In the genomic region with DNA sequence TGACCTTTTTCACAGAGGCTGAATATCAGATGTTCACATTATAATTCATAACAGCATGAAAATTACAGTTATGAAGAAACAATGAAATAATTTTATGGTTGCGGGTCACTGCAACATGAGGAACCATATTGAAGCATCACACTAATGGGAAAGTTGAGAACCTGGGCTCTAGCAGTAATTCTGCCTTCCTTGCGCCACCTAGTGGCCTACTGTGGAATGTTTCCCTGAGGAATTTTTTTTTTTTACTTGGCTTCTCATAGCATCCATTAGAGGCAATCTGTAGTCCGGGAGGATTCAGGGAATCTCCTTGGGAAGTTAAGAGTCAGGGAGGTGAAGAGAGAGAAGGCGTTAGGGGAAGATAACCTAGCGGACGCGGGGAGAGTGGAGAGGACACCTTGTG, we compare ENCODE assay signal across 9 mouse cellular contexts. TPM values are rescaled to one million over a fixed set of nuclear protein-coding genes. Genes with fewer than 3 reads are reported as not detected.
A peak's percentile ranks its signal among the peaks of the same experiment; 100 is the strongest.
DNase-seq lines count a peak whose midpoint lies in the region; ATAC-seq and TF ChIP-seq lines count a peak whose summit lies in the region.
"Had no signal": no experiment of that assay in that cellular context is flagged by ENCODE, and none has a peak within 500 bp of the region (broad histone marks: within the 10 kb centered on the region; RNA-seq: fewer than 3 reads in every experiment).

No protein-coding gene starts in this region.

- H3K9ac ChIP-seq in liver, embryonic 11.5 days (ENCODE audit: low read depth, low read length): no peak overlapping the region
- H3K9ac ChIP-seq in neural tube, embryonic 15.5 days (replicated peaks): no peak overlapping the region
- H3K9ac ChIP-seq: heart, embryonic 15.5 days had no signal

- WGBS in liver, embryonic 11.5 days: 10% methylated on average over 7 of the region's 7 CpGs
- 16% methylated on average over 7 of the region's 7 CpGs for WGBS in neural tube, embryonic 15.5 days

- DNase-seq in liver (peak; percentile 56), Patski (ENCODE audit: low read depth, low spot score) (peak; percentile 27)
- DNase-seq in liver, embryonic 11.5 days (ENCODE audit: low spot score): no peak
- peak; percentile 81 to 83 for DNase-seq in cerebellum, postnatal 10 days
- peak; percentile 24 to 33 for DNase-seq in gastrocnemius, postnatal 36 days
- peak; percentile 67 to 78 for DNase-seq in left cerebral cortex, adult 2 months (ENCODE audit: extremely low spot score in 1 of 2, low spot score in 2 of 2)
- DNase-seq in urinary bladder, postnatal 36 days (ENCODE audit: low spot score in 2 of 2): peak; percentile 58 to 63

- no peak overlapping the region for H3K4me2 ChIP-seq in liver, embryonic 11.5 days
- H3K4me2 ChIP-seq in neural tube, embryonic 15.5 days: 0 out of 2 replicates have a peak overlapping the region, but pooled peaks have one; percentile 11
- H3K4me2 ChIP-seq: heart, embryonic 15.5 days had no signal

- H3K27ac ChIP-seq in liver, embryonic 11.5 days (ENCODE audit: low read depth, low read length): no peak overlapping the region
- no peak overlapping the region for H3K27ac ChIP-seq in left cerebral cortex, adult 2 months
- H3K27ac ChIP-seq in neural tube, embryonic 15.5 days (replicated peaks): no peak overlapping the region
- H3K27ac ChIP-seq: heart, embryonic 15.5 days had no signal

- in situ Hi-C loops in Patski (cut with MboI; ENCODE audit: low pct_unique_long_range_greater_than_20kb): loop anchor here (5.0 kb wide), 1 partner anchor 284 kb away; the partner anchor contains the start of gene D6Ertd527e

- CTCF ChIA-PET in Patski (lab: Charles Lee): interaction anchor here (1.8 kb wide), 1 partner anchor 285 kb away, joined by 7 read pairs; no protein-coding TSS in a partner anchor

- POLR2A ChIA-PET in Patski (lab: Charles Lee): interaction anchor here (1.4 kb wide), 1 partner anchor 285 kb away, joined by 3 read pairs; no protein-coding TSS in a partner anchor

- no peaks in the 10 kb centered on the region for H3K36me3 ChIP-seq in liver, embryonic 11.5 days (ENCODE audit: control insufficient read depth, insufficient read depth, low read length)
- no peaks in the 10 kb centered on the region for H3K36me3 ChIP-seq in neural tube, embryonic 15.5 days
- H3K36me3 ChIP-seq: heart, embryonic 15.5 days had no signal

- intact Hi-C loops in gastrocnemius, postnatal 36 days (cut with DNase I): loop anchor here (2.0 kb wide), 1 partner anchor 285 kb away; no protein-coding TSS in a partner anchor
- intact Hi-C loops in left cerebral cortex, adult 2 months (cut with DNase I): loop anchor here (1.0 kb wide), 2 partner anchors 51 to 285 kb away; partner anchors contain the start of gene Antxr1

- H3K9me3 ChIP-seq in liver, embryonic 11.5 days (ENCODE audit: control insufficient read depth, low read length): no peaks in the 10 kb centered on the region
- H3K9me3 ChIP-seq in neural tube, embryonic 15.5 days (replicated peaks): no peaks in the 10 kb centered on the region
- H3K9me3 ChIP-seq: heart, embryonic 15.5 days had no signal

- peak; percentile 89 for TF ChIP-seq CTCF in Patski (IDR thresholded peaks at IDR 0.05)
- TF ChIP-seq CTCF in left cerebral cortex, adult 2 months (IDR thresholded peaks at IDR 0.05): peak; percentile 94

- peaks cover 3% of the 10 kb centered on the region; the same call in 1 of the 2 replicates for H3K4me1 ChIP-seq in liver, embryonic 11.5 days (replicated peaks; ENCODE audit: control insufficient read depth, insufficient read depth, low read length)
- peaks cover 5% of the 10 kb centered on the region; the same call in 1 of the 2 replicates for H3K4me1 ChIP-seq in neural tube, embryonic 15.5 days

- ATAC-seq in liver, embryonic 11.5 days (replicated peaks; ENCODE audit: low FRiP score): no peak
- peak; percentile 36 for ATAC-seq in Patski
- no peak; the same call in 1 of the 2 replicates for ATAC-seq in neural tube, embryonic 15.5 days (ENCODE audit: low FRiP score)

- H3K4me3 ChIP-seq in liver, embryonic 11.5 days (ENCODE audit: low read depth, low read length): no peak overlapping the region
- H3K4me3 ChIP-seq in left cerebral cortex, adult 2 months: no peak overlapping the region
- H3K4me3 ChIP-seq in neural tube, embryonic 15.5 days (replicated peaks): no peak overlapping the region
- H3K4me3 ChIP-seq: heart, embryonic 15.5 days had no signal

- H3K27me3 ChIP-seq in liver, embryonic 11.5 days (replicated peaks; ENCODE audit: control insufficient read depth, insufficient read depth, low read length): peaks cover 18% of the 10 kb centered on the region
- H3K27me3 ChIP-seq in Patski: peaks cover 9% of the 10 kb centered on the region
- no peaks in the 10 kb centered on the region for H3K27me3 ChIP-seq in neural tube, embryonic 15.5 days (replicated peaks)

RNA-seq across cellular contexts. Expression of gene Gkn3, which starts 2.5 kb away (rescaled TPM):
- 0.21 TPM in 1 of 2 replicates, not detected in the other for polyA plus RNA-seq in liver, embryonic 11.5 days (2014; fragmentation: Nextera tagmentation; extraction: Ambion mirVana)
- polyA plus RNA-seq in Patski (2021): not detected
- total RNA-seq in gastrocnemius, postnatal 36 days (2021): under 1 TPM; 0.41 to 0.94 TPM
- total RNA-seq in left cerebral cortex, adult 2 months (2021): 1 to 10 TPM; 2.5 to 4.9 TPM
- polyA plus RNA-seq in neural tube, embryonic 15.5 days (2015; fragmentation: Nextera tagmentation; extraction: Ambion mirVana): 0.42 and 0.57 TPM in 2 replicates

RNA-seq across cellular contexts. Expression of gene Gkn2, which starts 13.0 kb away (rescaled TPM):
- not detected in 2 replicates for polyA plus RNA-seq in liver, embryonic 11.5 days (2014; fragmentation: Nextera tagmentation; extraction: Ambion mirVana)
- polyA plus RNA-seq in Patski (2021): not detected
- total RNA-seq in gastrocnemius, postnatal 36 days (2021): not detected
- not detected for total RNA-seq in left cerebral cortex, adult 2 months (2021)
- not detected in 2 replicates for polyA plus RNA-seq in neural tube, embryonic 15.5 days (2015; fragmentation: Nextera tagmentation; extraction: Ambion mirVana)
- polyA plus RNA-seq: heart, embryonic 15.5 days had no signal

RNA-seq across cellular contexts. Expression of gene Gkn1, which starts 35.5 kb away (rescaled TPM):
- not detected in 2 replicates for polyA plus RNA-seq in liver, embryonic 11.5 days (2014; fragmentation: Nextera tagmentation; extraction: Ambion mirVana)
- polyA plus RNA-seq in Patski (2021): not detected
- not detected for total RNA-seq in gastrocnemius, postnatal 36 days (2021)
- total RNA-seq in left cerebral cortex, adult 2 months (2021): under 1 TPM in 1 of 2 experiments, not detected in 1; 0.27 TPM
- polyA plus RNA-seq in neural tube, embryonic 15.5 days (2015; fragmentation: Nextera tagmentation; extraction: Ambion mirVana): not detected in 2 replicates
- polyA plus RNA-seq: heart, embryonic 15.5 days had no signal

RNA-seq across cellular contexts. Expression of gene Bmp10, which starts 42.6 kb away (rescaled TPM):
- 0.75 and 0.82 TPM in 2 replicates for polyA plus RNA-seq in liver, embryonic 11.5 days (2014; fragmentation: Nextera tagmentation; extraction: Ambion mirVana)
- not detected for polyA plus RNA-seq in Patski (2021)
- not detected for total RNA-seq in gastrocnemius, postnatal 36 days (2021)
- not detected for total RNA-seq in left cerebral cortex, adult 2 months (2021)
- not detected in 2 replicates for polyA plus RNA-seq in neural tube, embryonic 15.5 days (2015; fragmentation: Nextera tagmentation; extraction: Ambion mirVana)

RNA-seq across cellular contexts. Expression of gene Antxr1, which starts 50.6 kb away (rescaled TPM):
- 2.0 and 3.1 TPM in 2 replicates for polyA plus RNA-seq in liver, embryonic 11.5 days (2014; fragmentation: Nextera tagmentation; extraction: Ambion mirVana)
- 25.1 TPM for polyA plus RNA-seq in Patski (2021)
- 1 to 10 TPM; 8.6 to 9.5 TPM for total RNA-seq in gastrocnemius, postnatal 36 days (2021)
- total RNA-seq in left cerebral cortex, adult 2 months (2021): 10 to 100 TPM; 12.7 to 15.7 TPM
- polyA plus RNA-seq in neural tube, embryonic 15.5 days (2015; fragmentation: Nextera tagmentation; extraction: Ambion mirVana): 6.4 and 6.7 TPM in 2 replicates
